Mouse (Mus musculus) forebrain, embryonic 16.5 days (tissue): Measurements from ENCODE around the gene Lonrf2. TPM values are rescaled to one million over a fixed set of nuclear protein-coding genes. Genes with fewer than 3 reads are reported as not detected.
A peak's percentile ranks its signal among the peaks of the same experiment; 100 is the strongest.

Source experiments
- ATAC-seq: fragments of 200-750 bp; cut with Nextera tagmentation; 2 replicates; pipeline ENCODE4 v1.8.0; 2017; ENCODE audit warnings: mild to moderate bottlenecking, moderate library complexity
- H3K27ac ChIP-seq: fragments of 300-500 bp; sonication (generic); 2 replicates; pipeline ENCODE4 v1.5.1; 2014; ENCODE audit warnings: low read length, control low read depth
- H3K27me3 ChIP-seq: fragments of 300-500 bp; sonication (generic); replicated peaks from 2 replicates; pipeline ENCODE4 v1.6.1; 2014; ENCODE audit warnings: low read length; ENCODE audit not compliant: control insufficient read depth, insufficient read depth
- H3K36me3 ChIP-seq: fragments of 300-500 bp; sonication (generic); 2 replicates; pipeline ENCODE4 v1.6.1; 2014; ENCODE audit not compliant: control insufficient read depth, insufficient read depth
- H3K4me1 ChIP-seq: fragments of 300-500 bp; sonication (generic); replicated peaks from 2 replicates; pipeline ENCODE4 v1.6.1; 2014; ENCODE audit warnings: low read length; ENCODE audit not compliant: control insufficient read depth, insufficient read depth
- H3K4me2 ChIP-seq: fragments of 300-500 bp; sonication (generic); 2 replicates; pipeline ENCODE4 v1.6.1; 2014; ENCODE audit warnings: mild to moderate bottlenecking, low read length, control low read depth
- H3K4me3 ChIP-seq: fragments of 300-500 bp; sonication (generic); replicated peaks from 2 replicates; pipeline ENCODE4 v1.5.1; 2014; ENCODE audit warnings: mild to moderate bottlenecking, low read length, control low read depth
- H3K9ac ChIP-seq: fragments of 300-500 bp; sonication (generic); replicated peaks from 2 replicates; pipeline ENCODE4 v1.6.1; 2014; ENCODE audit warnings: low read depth, low read length, control low read depth
- H3K9me3 ChIP-seq: fragments of 300-500 bp; sonication (generic); 2 replicates; pipeline ENCODE4 v1.6.1; 2016; ENCODE audit warnings: low read length; ENCODE audit not compliant: control insufficient read depth
- WGBS: fragments of 180-500 bp; shearing (Covaris S2); extraction: QIAGEN DNeasy Blood & Tissue Kit; methylation state at CpG from one replicate; pipeline ENCODE4 v1.1.7; 2014; 5-methylcytosine and 5-hydroxymethylcytosine counted together
- polyA plus RNA-seq: library from polyadenylated mRNA; unstranded; fragments of >200 nt; fragmentation: Nextera tagmentation; extraction: Ambion mirVana; gene quantifications from 2 replicates; pipeline ENCODE4 v1.2.1, GENCODE M21; 2015

Lonrf2 gene
- polyA plus RNA-seq: 13.0 and 16.7 TPM in 2 replicates

GRCm38 (mm10) chr1:38836477-38836872, at the start of gene Lonrf2:
Gene Lonrf2 (minus strand): TSS chr1:38836711.
- Histone ChIP-seq H3K4me2 (peak within 1 kb of the TSS; percentile 98), H3K36me3 (no peaks in the 10 kb centered on the region), H3K9me3 (no peaks in the 10 kb centered on the region), H3K4me1 (peaks cover 10% of the 10 kb centered on the region; the same call in 1 of the 2 replicates), H3K27me3 (peaks cover 2% of the 10 kb centered on the region; the same call in 1 of the 2 replicates), H3K27ac (peak within 1 kb of the TSS; percentile 84), H3K9ac (peak within 1 kb of the TSS; percentile 89), H3K4me3 (peak within 1 kb of the TSS; percentile 60)
- WGBS: under 1% methylated on average over 47 of the region's 47 CpGs
- peak; percentile 91 for ATAC-seq

- H3K9ac ChIP-seq: no peak overlapping the region
- 86% methylated on average over 2 of the region's 2 CpGs for WGBS
- ATAC-seq: no peak
- no peak overlapping the region for H3K4me3 ChIP-seq
- no peak overlapping the region for H3K4me2 ChIP-seq
- no peaks in the 10 kb centered on the region for H3K27me3 ChIP-seq
- H3K27ac ChIP-seq: no peak overlapping the region
- H3K9me3 ChIP-seq: no peaks in the 10 kb centered on the region
- no peaks in the 10 kb centered on the region for H3K4me1 ChIP-seq
- peaks cover 11% of the 10 kb centered on the region for H3K36me3 ChIP-seq
These were observed 49.4 kb upstream of the Lonrf2 start for GRCm38 (mm10) chr1:38885956-38886355.

- H3K27me3 ChIP-seq: no peaks in the 10 kb centered on the region
- no peak for ATAC-seq
- H3K4me2 ChIP-seq: no peak overlapping the region
- peaks cover 11% of the 10 kb centered on the region for H3K36me3 ChIP-seq
- no peaks in the 10 kb centered on the region for H3K4me1 ChIP-seq
- no peaks in the 10 kb centered on the region for H3K9me3 ChIP-seq
- H3K9ac ChIP-seq: no peak overlapping the region
- H3K27ac ChIP-seq: no peak overlapping the region
- H3K4me3 ChIP-seq: no peak overlapping the region
- 91% methylated on average over 9 of the region's 9 CpGs for WGBS
These were observed 47.3 kb upstream of the Lonrf2 start for GRCm38 (mm10) chr1:38883766-38884165.

GRCm38 (mm10) chr1:38882746-38883145, 46.2 kb upstream of the Lonrf2 start:
- no peak for ATAC-seq
- 91% methylated on average over 4 of the region's 4 CpGs for WGBS
- H3K36me3 ChIP-seq: peaks cover 11% of the 10 kb centered on the region

GRCm38 (mm10) chr1:38881366-38881765, 44.9 kb upstream of the Lonrf2 start:
- no peak for ATAC-seq
- H3K4me3 ChIP-seq: no peak overlapping the region
- 93% methylated on average over 4 of the region's 4 CpGs for WGBS
- H3K27me3 ChIP-seq: no peaks in the 10 kb centered on the region
- H3K4me2 ChIP-seq: no peak overlapping the region
- H3K27ac ChIP-seq: no peak overlapping the region
- H3K4me1 ChIP-seq: no peaks in the 10 kb centered on the region; the same call in 1 of the 2 replicates
- no peak overlapping the region for H3K9ac ChIP-seq
- H3K9me3 ChIP-seq: no peaks in the 10 kb centered on the region
- peaks cover 11% of the 10 kb centered on the region for H3K36me3 ChIP-seq

More at GRCm38 (mm10) chr1:38882746-38883145, 46.2 kb upstream of the Lonrf2 start:
- Histone ChIP-seq H3K27me3 (no peaks in the 10 kb centered on the region), H3K9me3 (no peaks in the 10 kb centered on the region), H3K27ac (no peak overlapping the region), H3K4me2 (no peak overlapping the region), H3K4me1 (no peaks in the 10 kb centered on the region), H3K9ac (no peak overlapping the region), H3K4me3 (no peak overlapping the region)

GRCm38 (mm10) chr1:38876671-38877382, 40.3 kb upstream of the Lonrf2 start:
- no peaks in the 10 kb centered on the region for H3K27me3 ChIP-seq
- no peaks in the 10 kb centered on the region for H3K9me3 ChIP-seq
- peak; percentile 43; the same call in 1 of the 2 replicates for ATAC-seq
- no peaks in the 10 kb centered on the region; the same call in 1 of the 2 replicates for H3K4me1 ChIP-seq
- no peak overlapping the region for H3K4me2 ChIP-seq
- H3K4me3 ChIP-seq: no peak overlapping the region
- H3K27ac ChIP-seq: no peak overlapping the region; the same call in 1 of the 2 replicates
- H3K9ac ChIP-seq: no peak overlapping the region
- peaks cover 11% of the 10 kb centered on the region for H3K36me3 ChIP-seq
- 50% methylated on average over 5 of the region's 5 CpGs for WGBS

GRCm38 (mm10) chr1:38873911-38874310, 37.4 kb upstream of the Lonrf2 start:
- Histone ChIP-seq H3K4me1 (no peaks in the 10 kb centered on the region; the same call in 1 of the 2 replicates), H3K27me3 (no peaks in the 10 kb centered on the region), H3K36me3 (peaks cover 19% of the 10 kb centered on the region), H3K9me3 (no peaks in the 10 kb centered on the region), H3K27ac (no peak overlapping the region), H3K4me3 (no peak overlapping the region), H3K4me2 (no peak overlapping the region), H3K9ac (no peak overlapping the region)
- 95% methylated on average over 5 of the region's 5 CpGs for WGBS
- ATAC-seq: no peak

- Histone ChIP-seq H3K27me3 (no peaks in the 10 kb centered on the region), H3K36me3 (peaks cover 19% of the 10 kb centered on the region), H3K9me3 (no peaks in the 10 kb centered on the region), H3K4me1 (no peaks in the 10 kb centered on the region; the same call in 1 of the 2 replicates), H3K4me3 (no peak overlapping the region), H3K27ac (no peak overlapping the region), H3K4me2 (no peak overlapping the region), H3K9ac (no peak overlapping the region)
- ATAC-seq: no peak
- WGBS: 93% methylated on average over 6 of the region's 6 CpGs
These were observed 35.3 kb upstream of the Lonrf2 start for GRCm38 (mm10) chr1:38871834-38872233.

- Histone ChIP-seq H3K4me1 (no peaks in the 10 kb centered on the region), H3K36me3 (peaks cover 16% of the 10 kb centered on the region), H3K4me2 (no peak overlapping the region), H3K9ac (no peak overlapping the region), H3K27ac (no peak overlapping the region), H3K27me3 (no peaks in the 10 kb centered on the region), H3K4me3 (no peak overlapping the region), H3K9me3 (no peaks in the 10 kb centered on the region)
- no peak for ATAC-seq
- 64% methylated on average over 13 of the region's 13 CpGs for WGBS
These were observed 33.1 kb upstream of the Lonrf2 start for GRCm38 (mm10) chr1:38869398-38870195.
